Mouse (Mus musculus) bone marrow, adult 2 months (tissue): ENCODE measurements around the gene Antxr1.

Source experiments
- CTCF ChIP-seq: fragments of 200-500 bp; IDR thresholded peaks from 2 replicates; pipeline ENCODE4 v1.5.1; 2011; ENCODE audit warnings: low read length, control low read depth; ENCODE audit not compliant: control insufficient read depth, insufficient read depth
- POLR2A ChIP-seq: fragments of 200-500 bp; IDR thresholded peaks from 2 replicates; pipeline ENCODE4 v1.6.1; 2011; ENCODE audit warnings: low read depth, mild to moderate bottlenecking, control low read depth, low read length, borderline replicate concordance; ENCODE audit not compliant: control insufficient read depth

GRCm38 (mm10) chr6:87147921-87148320 lies 187.7 kb downstream of the Antxr1 start:
- TF ChIP-seq CTCF (no peak), POLR2A (no peak)
